Mouse (Mus musculus) thymus, postnatal 25 days (tissue): Measurements from ENCODE around the gene Med21.

Experiments
- DNase-seq: peaks from one replicate; pipeline ENCODE4 v3.0.0; 2022

The Med21 gene

DNA sequence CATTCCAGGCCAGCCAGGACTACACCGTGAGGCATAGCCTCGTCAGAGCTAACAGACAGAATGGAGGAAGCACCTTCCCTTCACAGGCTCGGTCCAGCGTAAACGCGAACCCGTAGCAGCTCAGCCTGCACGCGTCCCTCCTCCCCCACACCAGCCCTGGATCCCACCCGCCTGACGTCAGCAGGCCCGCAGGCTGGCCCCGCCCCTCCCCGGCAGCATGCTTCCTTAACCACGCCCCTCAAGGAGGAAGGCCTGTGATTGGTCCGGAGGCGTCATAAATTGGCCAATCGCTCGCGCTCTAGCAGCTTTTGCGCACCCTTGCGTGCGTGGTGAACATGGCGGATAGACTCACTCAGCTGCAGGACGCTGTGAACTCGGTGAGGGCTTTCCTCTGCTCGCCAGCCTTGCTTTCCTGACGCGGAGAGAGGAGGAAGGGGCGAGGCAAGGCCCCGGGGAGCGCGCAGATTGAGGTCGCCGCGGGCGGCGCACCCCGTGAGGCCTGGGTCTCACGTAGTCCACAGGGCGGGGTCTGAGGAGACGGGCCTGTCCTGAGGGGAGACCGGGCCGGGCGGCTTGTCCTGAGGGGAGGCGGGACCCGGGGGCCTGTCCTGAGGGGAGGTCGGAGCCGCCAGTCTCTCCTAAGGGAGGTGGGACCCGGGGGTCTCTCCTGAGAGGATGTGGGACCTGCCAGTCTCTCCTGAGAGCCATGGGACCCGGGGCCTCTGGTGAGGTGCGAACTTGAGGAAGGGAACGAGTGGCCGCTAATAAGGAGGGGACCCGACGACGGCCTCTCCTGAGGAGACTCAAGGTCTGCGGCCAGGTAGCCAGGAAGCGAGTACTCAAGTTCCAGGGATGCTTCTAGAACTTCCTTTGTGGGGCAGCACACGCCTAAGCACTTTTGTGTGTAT is at the start of gene Med21, which contains the start of gene Tm7sf3:
Gene Med21 (plus strand): TSS at position 272 of the 908 bp plus-strand sequence.
Gene Tm7sf3 (minus strand): TSS at position 549 of the 908 bp plus-strand sequence.
- DNase-seq: peak; percentile 99

- no peak for DNase-seq
Observed at GRCm38 (mm10) chr6:146602601-146603000, 39.7 kb upstream of the Med21 start.

GRCm38 (mm10) chr6:146603651-146604050 is 38.7 kb upstream of the Med21 start:
- DNase-seq: no peak

DNA sequence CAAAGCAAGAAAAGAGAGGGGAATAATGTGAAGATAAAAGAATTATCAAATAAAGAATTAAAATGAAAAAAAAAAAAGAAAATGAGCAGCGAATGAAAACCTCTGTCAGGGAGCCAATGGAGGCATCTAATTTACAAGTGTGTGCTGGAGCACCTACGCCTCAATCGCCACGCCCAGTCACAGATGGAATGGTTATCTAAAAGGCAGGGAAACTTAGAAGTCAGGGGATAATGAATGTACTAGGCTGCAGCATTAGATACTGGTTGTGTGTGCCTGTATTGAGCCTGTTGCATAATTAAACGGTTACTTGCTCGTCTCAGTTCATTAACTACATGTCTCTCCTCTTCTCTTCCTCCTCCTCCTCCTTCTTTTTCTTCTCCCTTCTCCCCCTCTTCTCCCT is 31.0 kb upstream of the Med21 start:
- DNase-seq: no peak

GRCm38 (mm10) chr6:146611897-146612296 is 30.4 kb upstream of the Med21 start:
- no peak for DNase-seq

DNA sequence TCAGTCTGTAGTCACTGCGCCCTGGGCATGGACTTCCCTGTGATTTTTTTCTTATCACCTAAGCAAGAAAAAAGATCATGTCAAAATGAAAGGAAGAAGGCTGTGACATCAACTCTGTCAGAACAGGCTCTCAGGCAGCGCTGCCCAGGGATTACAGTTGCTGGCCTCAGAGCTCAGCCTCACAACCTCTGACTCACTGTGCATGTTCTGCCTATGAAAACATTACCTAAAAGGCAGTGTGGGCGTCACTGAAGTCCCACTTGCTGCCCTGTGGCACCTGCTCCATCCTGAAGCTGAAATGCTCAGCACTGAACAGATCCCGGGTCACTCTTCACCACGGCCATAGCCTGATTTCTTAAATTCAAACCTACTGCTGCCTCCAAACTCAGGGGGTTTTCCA is 29.6 kb upstream of the Med21 start:
- no peak for DNase-seq

GRCm38 (mm10) chr6:146613907-146614306 is 28.4 kb upstream of the Med21 start:
- no peak for DNase-seq

DNA sequence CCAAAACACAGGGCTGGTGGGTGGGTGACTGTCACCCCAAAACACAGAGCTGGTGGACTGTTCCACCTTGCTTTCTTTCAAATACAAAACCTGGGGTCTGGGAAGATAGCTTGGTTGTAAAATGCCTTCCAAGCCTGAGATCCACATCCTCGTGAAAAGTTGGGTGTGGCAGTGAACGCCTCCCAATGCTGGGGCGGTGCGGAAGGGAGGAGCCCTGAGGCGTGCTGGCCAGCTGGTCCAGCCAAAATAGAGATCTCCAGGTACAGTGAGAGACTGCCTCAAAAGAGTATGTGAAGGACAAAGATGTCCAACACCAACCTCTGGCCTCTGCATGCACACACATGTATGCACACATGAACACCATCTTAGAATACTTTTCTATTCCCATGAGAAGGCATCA is 27.8 kb upstream of the Med21 start:
- DNase-seq: no peak

GRCm38 (mm10) chr6:146615891-146616290 is 26.5 kb upstream of the Med21 start:
- DNase-seq: no peak

- DNase-seq: no peak
Observed at GRCm38 (mm10) chr6:146616670-146617069, 25.7 kb upstream of the Med21 start.

DNA sequence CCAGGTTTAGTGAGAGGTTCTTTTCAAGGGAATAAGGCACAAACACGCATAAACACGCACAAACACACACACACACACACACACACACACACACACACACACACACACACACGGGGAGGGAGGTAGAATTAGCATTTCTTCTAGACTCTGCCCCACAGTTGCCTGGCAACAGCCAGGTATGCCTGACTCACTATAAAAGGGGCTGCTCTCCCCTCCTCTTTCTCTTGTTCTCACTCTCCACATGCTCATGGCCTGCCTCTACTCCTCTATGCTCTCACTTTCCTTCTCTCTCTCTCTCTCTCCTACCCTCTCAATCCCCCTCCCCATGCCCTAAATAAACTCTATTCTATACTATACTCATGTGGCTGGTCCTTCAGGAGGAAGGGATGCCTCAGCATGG is 14.2 kb upstream of the Med21 start:
- DNase-seq: no peak

DNA sequence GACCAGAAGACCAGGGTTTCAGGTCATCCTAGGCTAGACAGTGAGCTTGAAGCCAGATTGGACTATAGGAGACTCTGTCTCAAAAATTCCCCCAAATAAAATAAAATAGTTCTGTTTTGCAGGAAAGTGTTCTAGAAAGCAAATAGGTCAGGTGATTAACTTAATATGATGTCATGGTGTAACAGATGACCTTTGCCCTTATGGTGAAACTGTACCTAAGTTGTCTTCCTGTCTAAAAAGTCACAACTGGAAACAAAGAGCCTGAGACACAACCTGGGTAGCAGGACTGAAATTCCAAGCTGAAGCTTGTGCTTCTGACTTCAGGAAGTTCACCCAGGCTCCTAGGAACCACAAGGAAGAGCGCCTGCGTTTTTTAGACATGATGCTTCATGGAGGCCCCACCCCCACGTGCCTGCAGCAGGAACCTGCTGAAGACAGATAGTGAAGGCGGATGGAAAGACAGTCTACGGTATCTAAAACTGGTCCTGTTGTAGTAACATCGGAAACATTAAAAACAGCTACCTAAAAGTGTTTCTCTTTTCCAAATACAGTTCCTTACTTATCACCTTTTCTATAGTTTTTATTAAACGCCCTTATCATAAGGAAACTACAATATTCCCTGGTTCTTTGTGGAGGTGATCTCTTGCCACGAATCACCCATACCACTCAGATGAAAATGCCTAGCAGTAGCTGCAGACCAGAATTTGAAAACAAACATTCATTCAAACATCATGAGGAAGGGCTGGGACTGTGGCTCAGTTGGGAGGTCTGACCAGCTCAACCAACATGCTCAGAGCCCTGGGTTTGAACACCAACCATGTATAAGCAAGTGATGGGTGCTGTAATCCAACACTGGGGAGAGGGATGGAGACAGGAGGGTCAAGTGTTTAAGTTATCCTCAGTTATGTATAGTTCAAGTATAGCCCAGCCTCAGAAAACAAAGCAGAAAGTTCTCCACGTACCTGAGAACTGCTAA is 12.3 kb upstream of the Med21 start:
- no peak for DNase-seq

DNA sequence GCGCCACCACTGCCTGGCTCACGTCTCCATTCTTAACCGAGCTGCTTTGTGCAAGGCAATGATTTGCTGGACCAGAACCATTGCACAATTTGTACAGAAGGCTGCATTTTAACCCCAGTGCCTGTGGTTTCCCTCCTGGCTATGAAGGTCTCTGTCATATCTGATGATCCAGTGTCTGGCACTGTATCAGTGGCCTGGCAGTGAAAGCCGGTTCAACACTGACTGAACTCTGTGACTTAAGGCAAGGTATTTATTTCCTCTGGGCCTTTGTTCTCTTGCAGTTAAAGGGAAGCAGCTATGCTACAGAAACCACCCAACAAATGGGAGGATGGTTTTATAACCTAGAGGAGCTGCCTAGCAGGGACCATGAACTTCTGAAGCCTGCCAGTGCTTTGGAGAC is 11.4 kb upstream of the Med21 start:
- no peak for DNase-seq

DNA sequence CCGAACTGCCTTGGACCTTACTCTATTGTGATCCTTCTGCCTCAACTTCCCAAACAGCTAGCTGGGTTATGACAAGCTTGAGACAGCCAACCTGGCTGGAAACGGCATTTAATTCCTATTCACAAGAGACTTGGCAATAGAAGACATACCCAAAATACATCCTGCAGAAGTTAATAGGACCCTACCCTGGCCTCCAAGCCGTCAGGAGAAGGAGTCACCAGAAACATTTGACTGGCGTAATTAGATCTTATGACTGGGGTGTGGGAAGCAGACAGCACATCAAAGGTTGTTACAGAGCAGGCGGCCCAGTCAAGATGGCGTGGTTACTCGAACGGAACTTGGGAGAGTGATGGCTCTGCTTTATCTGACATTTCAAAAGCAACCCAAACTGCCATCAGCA is 10.5 kb upstream of the Med21 start:
- DNase-seq: no peak

DNA sequence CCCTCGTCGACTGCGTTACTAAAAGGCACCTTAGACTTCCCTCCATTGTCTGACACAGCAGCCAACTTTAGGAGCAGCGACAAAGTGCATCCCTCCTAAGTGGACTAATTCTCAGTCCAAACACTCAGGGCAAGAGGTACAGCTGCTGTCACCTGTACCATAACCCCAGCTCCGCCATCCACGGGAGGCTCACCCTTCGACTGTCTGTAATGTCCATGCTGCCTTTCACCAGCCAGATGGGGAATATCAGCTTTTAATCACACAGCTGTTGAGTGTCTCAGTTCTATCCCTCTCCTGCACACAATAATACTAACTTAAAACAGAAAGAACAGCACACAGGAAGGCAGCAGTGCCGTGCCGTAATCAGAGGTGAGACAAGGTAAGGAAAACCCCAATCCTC is 9.9 kb upstream of the Med21 start:
- DNase-seq: no peak

DNA sequence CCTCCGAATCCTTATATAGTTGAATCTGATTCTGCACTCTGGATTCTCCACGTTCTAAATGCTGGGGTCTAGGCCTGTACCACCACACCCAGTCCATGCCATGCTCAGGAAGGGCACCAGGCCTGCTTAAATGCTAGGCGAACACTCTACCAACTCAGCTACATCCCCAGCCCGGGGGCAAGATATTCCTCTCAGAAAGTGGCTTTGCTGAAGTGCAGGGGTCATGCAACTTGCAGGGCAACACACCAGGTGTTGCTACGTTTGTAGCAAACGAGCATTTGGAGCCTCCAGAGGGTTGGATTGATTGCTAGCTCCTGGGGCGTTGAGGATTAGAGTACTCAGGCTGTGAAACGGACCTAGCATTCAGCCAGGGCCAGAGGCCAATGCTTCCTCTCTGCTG is 9.2 kb upstream of the Med21 start:
- no peak for DNase-seq

GRCm38 (mm10) chr6:146633629-146634014 is 8.7 kb upstream of the Med21 start:
- DNase-seq: no peak

DNA sequence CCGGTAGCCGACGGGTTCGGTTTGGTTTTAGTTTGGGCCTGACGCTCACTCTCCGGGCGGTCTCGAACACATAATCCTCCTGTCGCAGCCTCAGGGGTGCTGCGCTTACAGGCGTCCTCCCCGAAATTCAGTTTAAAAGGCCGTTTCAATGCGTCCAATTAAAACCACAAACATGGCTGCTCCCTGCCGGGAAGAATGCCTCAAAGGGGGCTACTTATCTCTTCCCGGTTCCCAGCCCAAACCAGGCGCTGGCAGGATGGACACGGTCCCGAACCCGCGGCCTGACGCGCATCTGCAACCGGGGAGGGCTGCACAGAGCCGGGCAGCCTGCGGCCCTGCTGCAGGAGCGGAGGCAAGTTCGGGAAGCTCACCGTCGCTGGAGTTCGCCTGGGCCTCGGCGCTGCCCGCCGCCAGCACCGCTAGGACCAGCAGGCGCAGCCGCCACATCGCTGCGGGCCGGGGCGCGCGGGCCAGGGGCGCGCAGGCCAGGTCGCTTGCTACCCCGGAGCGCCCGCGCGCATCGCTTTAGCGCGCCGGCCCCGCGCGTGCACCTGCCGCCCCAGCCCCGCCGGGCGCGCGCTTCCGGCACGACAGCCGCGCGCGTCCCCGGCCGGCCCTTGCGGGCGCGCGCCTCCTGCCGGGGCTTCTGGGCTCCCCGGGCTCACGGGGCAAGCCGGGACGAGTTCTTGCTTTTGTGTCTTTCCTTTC is 8.2 kb upstream of the Med21 start:
- peak; percentile 82 for DNase-seq

DNA sequence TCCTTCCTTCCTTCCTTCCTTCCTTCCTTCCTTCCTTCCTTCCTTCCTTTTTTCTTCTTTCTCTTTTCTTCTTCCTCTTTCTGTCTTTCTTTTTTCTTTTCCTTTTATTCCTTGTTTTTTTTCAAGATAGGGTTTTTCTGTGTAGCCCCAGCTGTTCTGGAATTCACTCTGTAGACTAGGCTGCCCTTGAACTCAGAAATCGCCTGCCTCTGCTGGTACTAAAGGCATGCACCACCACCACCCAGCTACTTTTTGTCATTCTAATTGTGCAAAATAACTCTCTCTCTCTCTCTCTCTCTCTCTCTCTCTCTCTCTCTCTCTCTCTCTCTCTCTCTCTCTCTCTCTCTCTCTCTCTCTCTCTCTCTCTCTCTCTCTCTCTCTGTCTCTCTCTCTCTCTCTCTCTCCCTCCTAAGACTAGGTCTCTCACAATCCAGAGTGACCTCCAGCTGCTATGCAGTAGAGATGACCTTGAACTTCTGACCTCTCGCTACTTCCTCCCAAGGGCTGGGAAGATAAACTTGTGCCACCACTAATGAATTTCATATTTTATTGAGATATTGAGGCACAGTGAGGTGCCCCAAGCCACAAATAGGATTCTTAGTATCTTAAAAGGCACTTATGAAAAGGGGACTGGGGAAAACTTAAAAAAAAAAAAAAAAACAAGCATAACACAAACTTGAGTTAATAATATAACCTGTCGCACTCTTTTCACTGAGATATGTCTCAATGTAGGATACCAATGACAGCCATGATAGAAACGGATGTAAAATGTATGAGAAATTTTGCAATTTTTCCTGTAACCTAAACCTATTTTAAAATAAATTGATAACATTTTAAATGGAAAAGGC is 7.4 kb upstream of the Med21 start:
- no peak for DNase-seq

GRCm38 (mm10) chr6:146636482-146636881 is 5.9 kb upstream of the Med21 start:
- DNase-seq: no peak

- DNase-seq: no peak
Observed at GRCm38 (mm10) chr6:146640068-146640965, 2.0 kb upstream of the Med21 start.
